Mouse (Mus musculus): ENCODE measurements around the gene T2. TPM values are rescaled to one million over a fixed set of nuclear protein-coding genes. Genes with fewer than 3 reads are reported as not detected.
"Not testable (repeated sequence)": the region's sequence is repeated elsewhere in the genome, so short reads cannot be mapped to it uniquely, and the experiment has no call there.

Gene T2
- polyA plus RNA-seq, 1 experiment from 2014 or later, result 0.14 TPM

GRCm38 (mm10) chr17:8371834-8372233, 16.0 kb downstream of the T2 start:
- peaks cover 36% of the 10 kb centered on the region for H3K27me3 ChIP-seq (ENCODE audit: insufficient read depth, poor library complexity, severe bottlenecking)
- peak overlapping the region; percentile 82 for H3K27ac ChIP-seq
- DNase-seq (ENCODE audit: low spot score), result peak; percentile 86
- H3K36me3 ChIP-seq, result no peaks in the 10 kb centered on the region
- H3K4me3 ChIP-seq, result peak overlapping the region; percentile 52
- WGBS, result under 1% methylated on average over 7 of the region's 7 CpGs
- H3K4me1 ChIP-seq, result peaks cover 41% of the 10 kb centered on the region
- no peaks in the 10 kb centered on the region for H3K9me3 ChIP-seq

DNA sequence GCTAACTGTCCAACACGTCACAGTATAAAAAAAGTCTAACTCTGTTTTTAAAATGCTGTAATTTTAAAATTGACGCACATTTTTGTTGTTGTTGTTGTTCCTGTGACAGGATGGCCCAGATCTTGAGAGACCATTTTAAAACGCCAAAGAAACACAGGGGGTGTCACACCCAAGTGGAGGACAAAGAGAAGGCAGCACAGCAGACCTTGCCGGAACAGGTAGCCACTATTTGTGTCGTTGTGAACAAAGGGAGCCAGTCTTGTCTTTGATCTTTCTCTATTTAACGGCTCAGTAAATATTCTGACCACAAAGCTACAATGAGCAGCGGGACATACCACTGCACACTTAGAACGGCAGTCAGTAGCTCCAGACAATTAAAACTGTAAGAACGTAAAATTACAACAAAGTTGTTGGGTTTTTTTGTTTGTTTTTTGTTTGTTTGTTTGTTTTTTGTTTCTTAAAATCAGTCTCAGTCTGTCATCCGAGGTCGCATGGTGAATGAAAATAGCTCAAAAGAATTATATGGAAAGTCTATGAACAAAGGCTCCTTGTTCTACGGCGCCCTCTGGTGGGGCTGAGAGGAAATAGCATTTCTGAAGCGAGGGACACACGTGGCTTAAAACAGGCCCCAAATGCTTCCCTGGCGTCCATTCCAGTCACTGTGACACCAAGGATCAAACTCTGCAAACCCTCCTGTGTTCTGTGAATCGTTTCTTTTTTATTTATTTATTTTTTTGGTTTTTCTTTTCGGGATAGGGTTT, 16.7 kb downstream of the T2 start:
- Histone ChIP-seq H3K27ac (peak overlapping the region; percentile 82), H3K36me3 (no peaks in the 10 kb centered on the region), H3K27me3 (ENCODE audit: insufficient read depth, poor library complexity, severe bottlenecking) (peaks cover 32% of the 10 kb centered on the region), H3K9me3 (no peaks in the 10 kb centered on the region), H3K4me3 (peak overlapping the region; percentile 52), H3K4me1 (peaks cover 41% of the 10 kb centered on the region)
- 5% methylated on average over 18 of the region's 18 CpGs for WGBS
- DNase-seq (ENCODE audit: low spot score), result peak; percentile 86

DNA sequence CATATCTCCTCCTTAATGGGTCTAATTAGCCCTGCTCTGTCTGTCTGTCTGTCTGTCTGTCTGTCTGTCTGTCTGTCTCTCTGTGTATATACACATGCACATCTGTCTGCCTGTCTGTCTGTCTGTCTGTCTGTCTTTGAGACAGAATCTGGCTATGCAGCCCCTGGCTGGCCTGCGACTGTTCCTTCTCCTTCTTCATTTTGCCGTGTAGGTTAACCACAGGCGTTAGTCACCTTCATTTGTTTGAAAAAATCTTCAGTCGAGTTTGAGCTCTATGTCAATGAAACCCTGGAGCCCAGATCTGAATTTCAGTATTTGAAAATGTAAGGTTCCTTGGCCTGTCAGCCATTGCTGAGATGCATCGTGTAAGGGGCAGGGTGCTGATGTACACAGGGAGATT, 21.5 kb downstream of the T2 start:
- no peak for DNase-seq (ENCODE audit: low spot score)
- peaks cover 17% of the 10 kb centered on the region; the same call in 1 of the 2 replicates for H3K27me3 ChIP-seq (ENCODE audit: insufficient read depth, poor library complexity, severe bottlenecking)
- H3K9me3 ChIP-seq, result no peaks in the 10 kb centered on the region
- 45% methylated on average over 5 of the region's 5 CpGs for WGBS
- H3K4me3 ChIP-seq, result no peak overlapping the region
- H3K27ac ChIP-seq, result no peak overlapping the region
- H3K36me3 ChIP-seq, result no peaks in the 10 kb centered on the region
- H3K4me1 ChIP-seq, result peaks cover 13% of the 10 kb centered on the region

- 88% methylated on average over 2 of the region's 2 CpGs for whole genome bisulfite sequencing
- no peak overlapping the region for H3K4me3 ChIP-seq
- H3K27me3 ChIP-seq (ENCODE audit: insufficient read depth, poor library complexity, severe bottlenecking), result peaks cover 36% of the 10 kb centered on the region
- no peak overlapping the region for H3K27ac ChIP-seq
- peaks cover 12% of the 10 kb centered on the region for H3K4me1 ChIP-seq
- H3K36me3 ChIP-seq, result no peaks in the 10 kb centered on the region
- DNase-seq (ENCODE audit: low spot score), result no peak
- H3K9me3 ChIP-seq, result no peaks in the 10 kb centered on the region
Measured at GRCm38 (mm10) chr17:8385441-8385840, 29.6 kb downstream of the T2 start.

- Histone ChIP-seq H3K4me1 (peaks cover 12% of the 10 kb centered on the region), H3K27me3 (ENCODE audit: insufficient read depth, poor library complexity, severe bottlenecking) (peaks cover 54% of the 10 kb centered on the region), H3K4me3 (no peak overlapping the region), H3K9me3 (no peaks in the 10 kb centered on the region), H3K27ac (no peak overlapping the region), H3K36me3 (no peaks in the 10 kb centered on the region)
- no peak for DNase-seq (ENCODE audit: low spot score)
- whole genome bisulfite sequencing, result 2% methylated on average over 13 of the region's 13 CpGs
Measured at GRCm38 (mm10) chr17:8388463-8388862, 32.7 kb downstream of the T2 start.

DNA sequence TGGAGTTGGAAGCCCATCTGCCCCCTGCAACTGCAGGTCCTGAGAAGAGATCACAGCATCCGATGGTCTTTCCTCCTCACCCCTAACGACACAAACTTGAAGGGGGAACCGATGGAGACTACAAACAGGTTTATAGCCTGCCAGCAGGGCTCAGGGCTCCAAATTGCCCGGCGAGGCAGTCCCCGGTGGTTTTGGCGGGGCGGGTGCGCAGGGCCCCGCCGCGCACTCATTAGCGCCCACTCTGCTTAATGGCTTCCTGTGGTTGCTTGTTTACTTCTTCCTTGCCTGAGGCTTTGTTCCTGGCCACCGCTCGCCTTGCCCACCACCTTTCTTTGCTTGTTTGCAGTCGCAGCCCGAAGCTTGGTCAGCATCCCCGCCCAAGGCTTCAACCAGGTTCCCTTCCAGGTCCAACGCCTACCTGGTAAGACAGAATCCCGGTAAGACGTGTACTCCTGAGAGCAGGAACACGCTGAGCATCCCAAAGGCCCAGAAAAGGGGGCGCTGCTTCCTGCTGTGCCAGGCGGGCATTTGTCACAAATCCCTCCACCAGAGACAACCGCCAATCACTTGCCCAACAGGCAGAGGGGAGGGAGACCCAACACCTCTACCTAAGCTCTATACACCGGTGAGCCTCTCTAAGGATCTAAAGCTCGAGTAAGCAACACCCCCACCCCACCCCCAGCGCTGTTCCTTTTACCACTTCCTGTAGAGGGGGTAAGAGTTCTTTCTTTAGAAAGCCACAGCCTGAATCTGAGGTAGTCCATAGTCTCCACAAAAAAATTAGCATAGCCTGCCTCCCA, 33.4 kb downstream of the T2 start:
- Histone ChIP-seq H3K4me1 (peaks cover 12% of the 10 kb centered on the region), H3K36me3 (no peaks in the 10 kb centered on the region), H3K27ac (no peak overlapping the region), H3K4me3 (peak overlapping the region; percentile 29), H3K9me3 (no peaks in the 10 kb centered on the region), H3K27me3 (ENCODE audit: insufficient read depth, poor library complexity, severe bottlenecking) (peaks cover 54% of the 10 kb centered on the region)
- WGBS, result under 1% methylated on average over 28 of the region's 28 CpGs
- DNase-seq (ENCODE audit: low spot score), result no peak

DNA sequence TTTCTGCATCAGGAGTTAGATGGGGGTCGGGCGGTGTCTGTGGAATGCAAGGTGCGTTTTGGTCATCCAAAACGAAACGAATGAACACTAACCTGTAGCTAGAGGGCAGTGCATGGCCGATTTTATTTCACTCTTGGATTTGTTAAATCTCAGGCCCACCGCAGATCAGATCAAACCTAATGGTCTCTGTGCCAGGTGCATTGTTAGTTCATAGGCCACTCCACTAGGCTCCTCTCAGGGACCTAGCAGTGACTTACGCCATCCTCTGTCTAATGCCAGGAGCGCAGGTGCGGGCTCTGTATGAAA, 34.0 kb downstream of the T2 start:
- Histone ChIP-seq H3K27ac (no peak overlapping the region), H3K4me3 (0 out of 2 replicates have a peak overlapping the region, but pooled peaks have one; percentile 29), H3K4me1 (peaks cover 12% of the 10 kb centered on the region), H3K36me3 (no peaks in the 10 kb centered on the region), H3K27me3 (ENCODE audit: insufficient read depth, poor library complexity, severe bottlenecking) (peaks cover 54% of the 10 kb centered on the region), H3K9me3 (no peaks in the 10 kb centered on the region)
- DNase-seq (ENCODE audit: low spot score), result no peak
- WGBS, result 4% methylated on average over 10 of the region's 10 CpGs

GRCm38 (mm10) chr17:8390487-8390886, 34.7 kb downstream of the T2 start:
- Histone ChIP-seq H3K9me3 (no peaks in the 10 kb centered on the region), H3K36me3 (no peaks in the 10 kb centered on the region), H3K4me1 (peaks cover 12% of the 10 kb centered on the region), H3K27me3 (ENCODE audit: insufficient read depth, poor library complexity, severe bottlenecking) (peaks cover 54% of the 10 kb centered on the region), H3K27ac (no peak overlapping the region), H3K4me3 (no peak overlapping the region)
- WGBS, result 47% methylated on average over 4 of the region's 4 CpGs
- no peak for DNase-seq (ENCODE audit: low spot score)

DNA sequence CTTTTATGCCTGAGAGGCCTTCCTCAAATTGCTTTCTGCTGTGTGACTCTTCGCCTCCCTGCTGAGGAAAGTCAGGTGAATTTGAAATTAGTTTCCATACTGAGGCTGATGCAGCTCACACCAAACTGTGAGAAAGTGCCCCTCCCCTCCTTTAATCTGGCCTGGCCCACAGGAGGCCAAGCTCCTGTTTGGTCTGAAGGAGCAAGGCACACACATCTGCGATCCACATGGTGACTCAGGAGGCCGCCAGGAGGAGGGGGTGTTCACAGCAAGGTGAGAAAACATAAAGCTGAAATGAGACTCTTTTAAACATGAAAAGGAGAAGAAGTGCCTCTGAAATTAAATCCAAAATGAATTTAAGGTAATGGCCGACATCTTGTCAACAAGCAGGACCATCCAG, 40.6 kb downstream of the T2 start:
- Histone ChIP-seq H3K27ac (no peak overlapping the region), H3K36me3 (no peaks in the 10 kb centered on the region), H3K27me3 (ENCODE audit: insufficient read depth, poor library complexity, severe bottlenecking) (peaks cover 20% of the 10 kb centered on the region), H3K4me3 (no peak overlapping the region), H3K9me3 (no peaks in the 10 kb centered on the region), H3K4me1 (peaks cover 8% of the 10 kb centered on the region; the same call in 1 of the 2 replicates)
- WGBS, result 55% methylated on average over 4 of the region's 4 CpGs
- DNase-seq (ENCODE audit: low spot score), result no peak

DNA sequence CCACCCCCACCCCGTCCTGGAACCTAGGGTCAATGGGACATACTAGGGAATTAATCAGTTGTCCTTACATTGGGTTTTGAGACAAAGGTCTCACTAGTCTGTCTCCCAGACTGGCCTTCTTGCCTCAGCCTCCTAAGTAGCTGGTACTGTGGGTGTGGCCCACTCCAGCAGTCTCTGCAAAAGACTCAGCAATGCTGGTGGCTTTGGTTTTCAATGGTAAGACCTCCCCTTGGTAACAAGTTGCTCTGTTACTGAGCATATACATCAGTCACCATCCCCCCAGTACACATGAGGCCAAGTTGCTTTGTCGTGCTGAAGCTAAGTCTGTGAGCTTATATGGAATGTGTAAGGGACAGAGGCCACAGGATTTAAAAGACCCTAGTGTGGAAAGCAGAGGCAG, 42.2 kb downstream of the T2 start:
- WGBS, result 71% methylated on average over 2 of the region's 2 CpGs
- Histone ChIP-seq H3K36me3 (no peaks in the 10 kb centered on the region), H3K4me3 (no peak overlapping the region), H3K27ac (no peak overlapping the region), H3K9me3 (no peaks in the 10 kb centered on the region), H3K4me1 (peaks cover 8% of the 10 kb centered on the region; the same call in 1 of the 2 replicates), H3K27me3 (ENCODE audit: insufficient read depth, poor library complexity, severe bottlenecking) (peaks cover 11% of the 10 kb centered on the region; the same call in 1 of the 2 replicates)
- DNase-seq (ENCODE audit: low spot score), result no peak

- DNase-seq (ENCODE audit: low spot score); H3K27ac ChIP-seq; H3K4me3 ChIP-seq; H3K36me3 ChIP-seq; H3K9me3 ChIP-seq: not testable (repeated sequence)
- 52% methylated on average over 8 of the region's 8 CpGs for WGBS
- Histone ChIP-seq H3K27me3 (ENCODE audit: insufficient read depth, poor library complexity, severe bottlenecking) (0 out of 2 replicates have a peak, but pooled peaks cover 12% of the 10 kb centered on the region), H3K4me1 (peaks cover 17% of the 10 kb centered on the region)
Measured at GRCm38 (mm10) chr17:8403932-8404331, 48.1 kb downstream of the T2 start.

- Histone ChIP-seq H3K36me3 (no peaks in the 10 kb centered on the region), H3K27me3 (ENCODE audit: insufficient read depth, poor library complexity, severe bottlenecking) (peaks cover 12% of the 10 kb centered on the region; the same call in 1 of the 2 replicates), H3K4me1 (peaks cover 19% of the 10 kb centered on the region), H3K4me3 (no peak overlapping the region), H3K27ac (no peak overlapping the region), H3K9me3 (no peaks in the 10 kb centered on the region)
- no peak for DNase-seq (ENCODE audit: low spot score)
- 51% methylated on average over 6 of the region's 6 CpGs for WGBS
Measured at GRCm38 (mm10) chr17:8406285-8406684, 50.5 kb downstream of the T2 start.

GRCm38 (mm10) chr17:8408002-8408401, 52.2 kb downstream of the T2 start:
- Histone ChIP-seq H3K4me1 (peaks cover 19% of the 10 kb centered on the region), H3K27me3 (ENCODE audit: insufficient read depth, poor library complexity, severe bottlenecking) (peaks cover 22% of the 10 kb centered on the region)
- not testable (repeated sequence) for H3K27ac ChIP-seq; H3K9me3 ChIP-seq; DNase-seq (ENCODE audit: low spot score); H3K36me3 ChIP-seq; H3K4me3 ChIP-seq
- WGBS, result 69% methylated on average over 4 of the region's 4 CpGs
